Mouse (Mus musculus) embryonic facial prominence, embryonic 10.5 days (tissue): Measurements from ENCODE around the gene Rhbdl3. TPM values are rescaled to one million over a fixed set of nuclear protein-coding genes. Genes with fewer than 3 reads are reported as not detected.

Experiments
- DNase-seq: peaks from one replicate; pipeline ENCODE4 v3.0.0-alpha.2; 2017; ENCODE audit warnings: low spot score
- H3K27ac ChIP-seq: fragments of 300-500 bp; sonication (generic); replicated peaks from 2 replicates; pipeline ENCODE4 v1.5.1; 2016; ENCODE audit warnings: mild to moderate bottlenecking
- H3K27me3 ChIP-seq: fragments of 300-500 bp; sonication (generic); replicated peaks from 2 replicates; pipeline ENCODE4 v1.6.1; 2016; ENCODE audit warnings: low read depth, mild to moderate bottlenecking; ENCODE audit not compliant: poor library complexity, severe bottlenecking
- H3K36me3 ChIP-seq: fragments of 300-500 bp; sonication (generic); replicated peaks from 2 replicates; pipeline ENCODE4 v1.6.1; 2016; ENCODE audit warnings: mild to moderate bottlenecking, moderate library complexity
- H3K4me1 ChIP-seq: fragments of 300-500 bp; sonication (generic); 2 replicates; pipeline ENCODE4 v1.6.1; 2016
- H3K4me3 ChIP-seq: fragments of 300-500 bp; sonication (generic); 2 replicates; pipeline ENCODE4 v1.5.1; 2016; ENCODE audit warnings: mild to moderate bottlenecking, moderate library complexity
- H3K9me3 ChIP-seq: fragments of 300-500 bp; sonication (generic); 2 replicates; pipeline ENCODE4 v1.6.1; 2016; ENCODE audit warnings: mild to moderate bottlenecking
- WGBS: fragments of 180-500 bp; shearing (Covaris S2); methylation state at CpG from one replicate; pipeline ENCODE4 v1.1.7; 2016; 5-methylcytosine and 5-hydroxymethylcytosine counted together
- polyA plus RNA-seq: library from polyadenylated mRNA; unstranded; fragments of >200 nt; fragmentation: Nextera tagmentation; extraction: Ambion mirVana; gene quantifications from 2 replicates; pipeline ENCODE4 v1.2.1, GENCODE M21; 2016

The Rhbdl3 gene
- polyA plus RNA-seq, 1 experiment from 2014 or later, result 2.1 TPM

- no peak overlapping the region for H3K27ac ChIP-seq
- no peak overlapping the region for H3K4me3 ChIP-seq
- 83% methylated on average over 4 of the region's 4 CpGs for WGBS
- DNase-seq, result no peak
- no peaks in the 10 kb centered on the region for H3K9me3 ChIP-seq
- H3K27me3 ChIP-seq, result peaks cover 15% of the 10 kb centered on the region; the same call in 1 of the 2 replicates
- no peaks in the 10 kb centered on the region for H3K36me3 ChIP-seq
- H3K4me1 ChIP-seq, result peaks cover 48% of the 10 kb centered on the region
These were observed 13.2 kb downstream of the Rhbdl3 start for GRCm38 (mm10) chr11:80313944-80314343.

- Histone ChIP-seq H3K27me3 (0 out of 2 replicates have a peak, but pooled peaks cover 9% of the 10 kb centered on the region), H3K9me3 (no peaks in the 10 kb centered on the region), H3K36me3 (no peaks in the 10 kb centered on the region), H3K27ac (peak overlapping the region; percentile 19; the same call in 1 of the 2 replicates), H3K4me1 (peaks cover 42% of the 10 kb centered on the region), H3K4me3 (no peak overlapping the region)
- DNase-seq, result no peak
- WGBS, result 53% methylated on average over 10 of the region's 10 CpGs
These were observed 15.3 kb downstream of the Rhbdl3 start for GRCm38 (mm10) chr11:80315743-80316639.

- Histone ChIP-seq H3K36me3 (no peaks in the 10 kb centered on the region), H3K9me3 (no peaks in the 10 kb centered on the region), H3K4me3 (no peak overlapping the region), H3K4me1 (0 out of 2 replicates have a peak, but pooled peaks cover 3% of the 10 kb centered on the region), H3K27ac (no peak overlapping the region), H3K27me3 (no peaks in the 10 kb centered on the region)
- DNase-seq, result no peak
- 64% methylated on average over 13 of the region's 13 CpGs for WGBS
These were observed 22.5 kb downstream of the Rhbdl3 start for GRCm38 (mm10) chr11:80323255-80323654.

- no peak overlapping the region for H3K27ac ChIP-seq
- H3K27me3 ChIP-seq, result no peaks in the 10 kb centered on the region
- no peaks in the 10 kb centered on the region for H3K9me3 ChIP-seq
- H3K4me1 ChIP-seq, result no peaks in the 10 kb centered on the region
- H3K4me3 ChIP-seq, result no peak overlapping the region
- no peaks in the 10 kb centered on the region for H3K36me3 ChIP-seq
- DNase-seq, result no peak
- WGBS, result 87% methylated on average over 6 of the region's 6 CpGs
These were observed 23.9 kb downstream of the Rhbdl3 start for GRCm38 (mm10) chr11:80324636-80325035.

- peak; percentile 35 for DNase-seq
- Histone ChIP-seq H3K9me3 (no peaks in the 10 kb centered on the region), H3K27ac (no peak overlapping the region), H3K4me3 (no peak overlapping the region), H3K36me3 (no peaks in the 10 kb centered on the region), H3K27me3 (peaks cover 18% of the 10 kb centered on the region; the same call in 1 of the 2 replicates), H3K4me1 (peaks cover 20% of the 10 kb centered on the region)
- WGBS, result 71% methylated on average over 12 of the region's 12 CpGs
These were observed 32.1 kb downstream of the Rhbdl3 start for GRCm38 (mm10) chr11:80332709-80333400.

- 0 out of 2 replicates have a peak overlapping the region, but pooled peaks have one; percentile 3 for H3K4me3 ChIP-seq
These were observed 35.1 kb downstream of the Rhbdl3 start for GRCm38 (mm10) chr11:80335609-80336350.

GRCm38 (mm10) chr11:80336351-80336730 lies 35.6 kb downstream of the Rhbdl3 start:
- Histone ChIP-seq H3K27ac (no peak overlapping the region), H3K27me3 (peaks cover 18% of the 10 kb centered on the region; the same call in 1 of the 2 replicates), H3K9me3 (no peaks in the 10 kb centered on the region), H3K36me3 (no peaks in the 10 kb centered on the region), H3K4me3 (no peak overlapping the region), H3K4me1 (peaks cover 20% of the 10 kb centered on the region)
- WGBS, result 16% methylated on average over 6 of the region's 6 CpGs
- DNase-seq, result no peak

More at GRCm38 (mm10) chr11:80335609-80336350, 35.1 kb downstream of the Rhbdl3 start:
- H3K27ac ChIP-seq, result no peak overlapping the region
- peaks cover 20% of the 10 kb centered on the region for H3K4me1 ChIP-seq
- DNase-seq, result peak; percentile 53
- 2% methylated on average over 7 of the region's 7 CpGs for WGBS
- H3K36me3 ChIP-seq, result no peaks in the 10 kb centered on the region
- H3K27me3 ChIP-seq, result peaks cover 18% of the 10 kb centered on the region; the same call in 1 of the 2 replicates
- H3K9me3 ChIP-seq, result no peaks in the 10 kb centered on the region

GRCm38 (mm10) chr11:80342482-80342881 lies 41.8 kb downstream of the Rhbdl3 start:
- 4% methylated on average over 2 of the region's 2 CpGs for WGBS
- H3K4me1 ChIP-seq, result peaks cover 8% of the 10 kb centered on the region
- H3K36me3 ChIP-seq, result no peaks in the 10 kb centered on the region
- peaks cover 2% of the 10 kb centered on the region; the same call in 1 of the 2 replicates for H3K27me3 ChIP-seq
- H3K27ac ChIP-seq, result no peak overlapping the region; the same call in 1 of the 2 replicates
- H3K4me3 ChIP-seq, result no peak overlapping the region
- H3K9me3 ChIP-seq, result no peaks in the 10 kb centered on the region
- peak; percentile 33 for DNase-seq

- no peaks in the 10 kb centered on the region for H3K9me3 ChIP-seq
- H3K27me3 ChIP-seq, result no peaks in the 10 kb centered on the region
- no peak overlapping the region for H3K27ac ChIP-seq
- H3K4me1 ChIP-seq, result no peaks in the 10 kb centered on the region
- no peak overlapping the region for H3K4me3 ChIP-seq
- H3K36me3 ChIP-seq, result no peaks in the 10 kb centered on the region
- 79% methylated on average over 5 of the region's 5 CpGs for WGBS
- peak; percentile 85 for DNase-seq
These were observed 51.2 kb downstream of the Rhbdl3 start for GRCm38 (mm10) chr11:80351832-80352430.

- Histone ChIP-seq H3K27ac (no peak overlapping the region), H3K9me3 (no peaks in the 10 kb centered on the region), H3K27me3 (no peaks in the 10 kb centered on the region), H3K4me1 (no peaks in the 10 kb centered on the region), H3K4me3 (no peak overlapping the region), H3K36me3 (peaks cover 23% of the 10 kb centered on the region; the same call in 1 of the 2 replicates)
- 34% methylated on average over 4 of the region's 4 CpGs for WGBS
- no peak for DNase-seq
These were observed 54.1 kb downstream of the Rhbdl3 start for GRCm38 (mm10) chr11:80354832-80355231.

GRCm38 (mm10) chr11:80368949-80369348 lies 68.2 kb downstream of the Rhbdl3 start:
- no peaks in the 10 kb centered on the region for H3K4me1 ChIP-seq
- WGBS, result 86% methylated on average over 1 of the region's 1 CpGs
- no peak overlapping the region for H3K27ac ChIP-seq
- no peaks in the 10 kb centered on the region for H3K9me3 ChIP-seq
- DNase-seq, result no peak
- no peak overlapping the region for H3K4me3 ChIP-seq
- no peaks in the 10 kb centered on the region for H3K27me3 ChIP-seq
- H3K36me3 ChIP-seq, result peaks cover 92% of the 10 kb centered on the region

- no peak overlapping the region for H3K27ac ChIP-seq
- DNase-seq, result no peak
- 72% methylated on average over 4 of the region's 4 CpGs for WGBS
- no peaks in the 10 kb centered on the region for H3K9me3 ChIP-seq
- H3K36me3 ChIP-seq, result peaks cover 37% of the 10 kb centered on the region
- no peaks in the 10 kb centered on the region for H3K27me3 ChIP-seq
- peaks cover 12% of the 10 kb centered on the region for H3K4me1 ChIP-seq
- H3K4me3 ChIP-seq, result peak overlapping the region; percentile 82
These were observed 75.9 kb downstream of the Rhbdl3 start for GRCm38 (mm10) chr11:80376651-80377050.
